Mouse (Mus musculus): ENCODE data around the gene Cd300lg.

- no peak for TF ChIP-seq CTCF (IDR thresholded peaks at IDR 0.05; ENCODE audit: low read depth, low read length)
- TF ChIP-seq POLR2A (IDR thresholded peaks at IDR 0.05; ENCODE audit: borderline replicate concordance, low read depth, low read length): no peak
These were observed 21.6 kb upstream of the Cd300lg start for GRCm38 (mm10) chr11:102019736-102020135.
